Mouse (Mus musculus) C2C12 (cell line): ENCODE measurements at regions not wholly inside any gene's neighbourhood (a gene's known extent, or its start where the extent isn't known, plus 50 kb on each side); places are given as distances from the start of the nearest gene placed in this dataset.

Source experiments
- CTCF ChIP-seq: IDR thresholded peaks from one replicate; pipeline ENCODE4 v1.5.1; 2011; ENCODE audit not compliant: control insufficient read depth, insufficient read depth, insufficient read length
- USF1 ChIP-seq: IDR thresholded peaks from one replicate; pipeline ENCODE4 v1.6.1; 2011; ENCODE audit warnings: low read depth, mild to moderate bottlenecking, control low read depth, moderate library complexity

DNA sequence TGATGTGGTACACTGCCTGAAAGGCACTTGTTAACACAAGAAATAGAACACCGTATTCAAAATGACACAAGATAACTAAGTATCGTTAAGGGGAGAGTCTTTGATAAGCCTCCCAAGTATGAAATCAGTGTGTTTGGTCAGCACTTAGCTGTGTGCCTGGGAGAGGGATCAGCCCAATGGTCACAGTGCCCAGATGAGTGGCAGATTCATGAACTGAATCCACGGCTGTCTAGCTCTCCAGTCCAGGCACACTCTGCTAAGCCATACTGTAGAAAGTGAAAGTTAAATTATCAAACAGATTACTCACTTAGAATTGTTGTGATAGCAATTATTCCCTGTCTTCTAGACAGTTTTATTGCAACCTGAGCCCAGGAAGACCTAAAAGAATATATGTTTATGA is 176.0 kb upstream of the Far2 start:
- TF ChIP-seq USF1 (no peak), CTCF (no peak)
